Mouse (Mus musculus) MEL-GATA-1-ER (cell line): ENCODE results near the gene Daam2.

Experiments
- DNase-seq: peaks from one replicate; pipeline ENCODE4 v3.0.0-alpha.2; 2012; ENCODE audit warnings: low read depth; ENCODE audit errors: extremely low read depth

Daam2 gene

DNA sequence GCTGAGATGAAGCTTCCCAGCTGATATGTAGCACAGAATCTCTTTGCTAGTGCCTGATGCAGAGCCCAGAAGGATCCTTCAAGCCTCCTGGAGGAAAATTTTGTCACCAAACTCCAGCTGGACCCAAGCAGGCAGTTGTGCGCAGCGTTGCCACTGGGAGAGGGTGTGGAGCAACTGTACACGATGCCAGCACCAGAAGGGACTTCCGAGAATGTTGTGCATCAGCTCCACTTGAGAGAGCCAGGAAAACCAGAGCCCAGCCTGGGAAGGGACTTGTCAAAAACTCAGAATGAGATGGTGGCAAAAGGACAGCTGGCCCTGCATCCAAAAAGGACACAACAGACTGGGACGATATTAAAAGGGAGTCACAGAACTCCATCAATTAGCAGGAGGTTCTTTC is 32.5 kb downstream of the Daam2 start:
- DNase-seq: no peak

DNA sequence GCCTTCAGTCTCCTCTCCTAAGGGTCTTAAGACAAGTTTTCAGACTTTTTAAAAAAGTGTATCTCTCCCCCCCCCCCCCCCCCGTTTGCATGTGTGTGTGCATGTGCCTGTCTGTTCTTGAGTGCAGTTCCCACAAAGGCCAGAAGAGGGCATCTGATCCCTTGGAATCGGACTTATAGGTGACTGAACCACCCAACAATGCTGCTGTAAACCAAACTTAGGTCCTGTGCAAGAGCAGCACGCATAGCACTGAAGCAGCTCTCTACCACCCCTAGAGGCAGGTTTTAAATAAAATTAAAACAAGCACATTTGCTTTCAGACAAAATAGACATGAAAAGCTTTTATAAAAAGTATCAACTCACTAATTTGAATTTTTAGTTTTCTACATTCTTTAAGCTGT is 33.9 kb downstream of the Daam2 start:
- no peak for DNase-seq

DNA sequence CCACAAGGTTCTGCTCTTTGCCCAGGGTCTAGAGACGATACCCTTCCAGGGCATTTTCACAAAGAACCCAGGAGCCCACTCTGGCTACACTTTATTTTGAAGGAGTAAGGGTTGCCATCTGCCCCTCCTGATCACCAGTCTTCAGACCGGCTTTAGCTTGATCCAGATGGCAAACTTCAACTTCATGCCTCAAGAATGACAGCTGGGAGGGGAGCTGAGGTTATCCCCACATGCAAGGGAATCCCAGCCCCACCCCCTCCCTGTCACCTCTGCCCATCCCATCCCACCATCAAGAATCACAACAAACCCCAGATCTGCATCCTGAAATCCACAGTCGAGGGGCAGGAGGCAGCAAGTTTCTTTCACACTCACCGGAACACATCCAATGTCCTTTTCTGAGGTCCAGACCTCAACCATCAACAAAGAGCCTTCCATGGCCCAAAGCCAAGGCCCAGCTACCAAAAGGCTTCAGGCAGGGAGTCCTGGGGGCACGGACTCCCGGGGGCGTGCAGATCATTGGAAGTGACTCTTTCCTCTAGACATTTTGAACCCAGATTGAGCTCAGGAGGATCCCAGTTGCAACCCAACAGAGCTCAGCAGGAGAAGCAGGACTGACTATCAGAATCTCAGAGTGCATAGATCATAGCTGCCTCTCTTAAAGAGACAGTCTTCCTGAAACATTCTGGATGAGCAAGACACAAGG is 35.5 kb downstream of the Daam2 start:
- no peak for DNase-seq

DNA sequence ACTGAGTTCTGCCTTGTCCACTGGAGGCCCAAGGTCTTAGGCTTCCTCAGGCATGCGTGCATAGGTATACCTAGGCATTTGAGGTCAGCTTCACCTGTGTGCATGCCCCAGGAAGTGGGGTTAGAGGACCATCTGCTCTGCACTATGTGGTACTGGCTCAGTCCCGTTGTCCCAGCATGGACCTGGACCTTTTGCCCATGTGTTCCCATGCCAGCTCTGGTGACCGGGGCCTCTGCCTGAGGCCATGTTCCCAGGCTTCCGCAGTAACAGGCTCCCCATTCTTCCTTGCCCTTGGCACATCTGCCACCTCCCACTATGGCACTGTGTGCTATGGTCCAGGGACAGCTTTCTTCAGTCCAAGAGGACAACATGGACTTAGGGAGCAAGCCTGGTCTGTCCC is 36.1 kb downstream of the Daam2 start:
- no peak for DNase-seq

DNA sequence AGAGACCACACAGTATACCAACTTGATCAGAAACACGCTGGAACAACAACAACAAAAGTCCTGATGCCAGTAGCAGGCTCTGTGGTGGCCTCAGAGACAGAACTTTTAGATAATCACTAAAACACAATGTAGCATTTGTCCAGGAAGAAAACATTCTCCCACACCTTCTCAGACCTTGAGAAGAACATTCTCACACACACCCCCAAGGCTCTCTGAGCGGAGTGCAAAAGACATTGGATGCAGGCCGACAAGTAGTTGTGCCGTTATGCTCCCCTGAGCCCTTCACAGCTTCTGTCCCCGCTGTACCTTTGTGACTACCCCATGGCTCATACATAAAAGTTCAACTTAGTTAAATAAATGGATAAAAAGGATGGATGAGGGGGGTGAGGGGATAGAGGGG is 37.6 kb downstream of the Daam2 start:
- no peak for DNase-seq

DNA sequence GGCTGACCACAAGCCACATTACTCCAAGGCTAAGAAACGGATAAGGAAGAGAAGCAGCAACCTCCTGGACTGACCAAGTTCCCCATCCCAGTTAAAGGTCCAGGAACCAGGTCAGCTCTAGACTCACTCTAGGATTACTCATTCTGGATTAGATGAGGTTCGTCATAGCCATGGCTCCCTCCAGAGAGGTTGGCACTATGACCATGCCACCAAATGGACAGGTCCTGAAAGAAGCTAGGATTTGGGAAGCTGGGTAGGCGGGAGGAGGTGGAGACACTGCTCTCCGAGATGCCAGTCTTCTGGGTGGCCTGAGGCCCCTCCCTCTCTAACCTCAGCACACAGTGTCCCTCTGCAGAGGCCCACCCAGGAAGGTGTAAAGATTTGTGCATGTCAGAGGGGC is 38.2 kb downstream of the Daam2 start:
- DNase-seq: no peak

DNA sequence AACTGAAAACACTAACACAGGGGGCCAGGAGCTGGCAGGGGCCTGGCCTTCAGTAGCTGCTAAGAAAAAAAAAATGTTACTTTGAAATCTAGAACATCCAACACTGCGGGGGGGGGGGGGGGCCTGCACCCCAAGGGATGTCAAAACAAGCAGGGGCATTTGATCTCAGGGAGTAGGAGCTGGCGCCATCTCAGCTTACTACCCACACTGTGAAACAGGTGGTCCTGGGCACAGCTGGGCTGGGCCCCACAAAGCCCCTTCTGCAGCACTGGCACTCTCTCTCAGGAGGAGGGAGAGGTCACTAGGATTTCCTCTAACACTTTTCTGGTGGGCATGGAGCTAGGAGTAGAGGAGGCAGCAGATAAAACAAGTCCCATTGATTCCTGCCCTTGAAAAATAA is 39.6 kb downstream of the Daam2 start:
- no peak for DNase-seq

DNA sequence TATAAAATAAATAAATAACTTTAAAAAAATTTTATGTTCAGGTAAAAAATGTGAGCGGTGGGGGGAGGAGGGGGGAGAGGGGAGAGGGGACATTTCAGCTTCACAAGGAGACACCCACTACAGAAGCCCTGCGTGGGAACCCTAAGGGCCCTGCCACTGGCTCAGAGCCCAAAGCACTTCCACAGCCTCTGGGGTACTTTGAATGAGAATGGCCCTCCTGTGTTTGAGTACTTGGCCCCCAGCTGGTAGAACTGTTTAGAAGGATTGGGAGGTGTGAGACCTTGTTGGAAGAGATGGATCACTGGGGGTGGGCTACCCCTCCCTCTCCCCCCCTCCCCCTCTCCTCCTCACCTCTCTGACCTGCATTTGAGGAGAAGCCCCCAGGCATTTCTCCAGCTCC is 41.7 kb downstream of the Daam2 start:
- DNase-seq: no peak

DNA sequence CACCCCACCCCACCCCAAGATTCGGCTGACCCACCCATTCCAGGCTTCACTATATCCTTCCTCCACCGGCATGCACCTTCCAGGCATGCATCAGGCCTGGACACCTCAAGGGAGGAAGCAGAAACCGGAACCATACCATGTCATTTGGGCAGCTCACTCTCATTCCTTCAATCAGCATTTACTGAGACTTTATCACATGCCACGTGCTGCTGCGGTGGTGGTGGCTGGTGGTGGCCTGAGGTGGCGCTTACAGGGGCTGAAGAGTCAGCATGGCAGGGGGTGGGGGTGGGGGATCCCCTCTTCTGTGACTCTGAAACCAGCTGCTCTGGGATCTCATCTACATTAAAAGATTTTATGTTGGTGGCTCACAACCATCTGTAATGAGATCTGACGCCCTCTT is 42.1 kb downstream of the Daam2 start:
- no peak for DNase-seq

DNA sequence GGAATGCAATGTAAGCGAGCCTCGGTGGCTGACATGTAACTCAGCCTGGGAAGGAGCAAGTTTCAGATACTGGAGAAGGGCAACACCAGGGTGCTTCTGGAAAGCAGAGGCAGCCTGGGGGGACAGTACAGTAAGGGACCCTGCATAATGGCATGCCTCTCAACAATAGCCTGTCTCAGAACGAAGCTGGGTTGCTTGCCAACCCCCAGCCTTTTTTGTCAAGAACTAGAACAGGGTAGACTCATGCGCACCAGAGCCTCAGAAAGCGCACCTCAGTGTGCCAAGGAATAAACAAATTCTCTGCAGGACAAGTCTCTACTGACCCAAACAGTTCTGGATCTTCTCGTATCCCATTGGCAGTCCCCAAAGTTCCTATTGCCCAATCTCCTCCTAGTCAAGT is 43.5 kb downstream of the Daam2 start:
- DNase-seq: no peak

DNA sequence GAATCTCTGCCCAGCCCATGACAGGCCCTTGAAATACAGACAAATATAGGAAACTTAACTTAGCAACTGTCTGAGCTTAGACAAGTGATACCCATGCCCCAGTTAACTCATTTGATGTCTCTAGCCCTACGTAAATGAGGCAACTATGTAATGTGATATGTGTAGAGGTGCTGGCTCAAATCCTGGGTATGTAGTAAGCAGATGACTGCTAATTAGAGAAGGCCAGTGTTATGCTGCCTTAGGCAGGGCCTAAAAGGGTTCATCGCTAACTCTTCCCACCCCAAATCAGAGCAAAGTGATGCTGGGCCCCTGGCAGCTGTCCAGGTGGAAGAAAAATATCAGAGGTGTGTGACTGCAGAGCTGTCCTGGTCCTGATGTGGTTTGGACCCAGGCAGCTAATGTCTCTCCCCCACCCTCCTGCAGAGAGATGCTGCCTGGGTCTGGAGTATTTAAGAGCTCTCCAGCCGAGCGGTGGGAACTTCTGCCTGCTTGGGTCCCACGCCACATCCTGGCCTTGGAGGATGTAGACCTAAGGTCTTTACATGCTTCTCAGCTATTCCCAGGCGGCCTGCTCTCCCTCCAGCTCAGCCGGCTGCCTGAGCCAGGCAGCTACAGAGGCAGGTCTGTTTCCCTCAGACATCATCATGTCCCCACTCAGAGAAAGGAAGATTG is 44.4 kb downstream of the Daam2 start:
- no peak for DNase-seq

DNA sequence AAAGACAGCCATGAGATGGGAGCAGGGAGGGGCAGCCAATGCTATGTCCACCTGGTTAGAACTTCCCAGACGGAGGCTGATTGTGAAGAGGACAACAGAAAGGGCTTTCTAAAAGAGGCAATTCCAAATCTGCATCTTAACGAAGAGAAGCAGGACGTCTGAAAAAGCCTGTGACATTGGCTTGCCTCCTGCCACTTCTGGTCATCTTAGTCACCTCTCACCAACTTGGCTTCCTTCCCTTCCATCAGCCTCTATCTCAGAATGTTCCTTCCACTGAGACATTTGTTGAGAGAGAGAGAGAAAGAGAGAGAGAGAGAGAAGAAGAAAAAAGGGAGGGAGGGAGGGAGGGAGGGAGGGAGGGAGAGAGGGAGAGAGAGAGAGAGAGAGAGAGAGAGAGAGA is 47.1 kb downstream of the Daam2 start:
- no peak for DNase-seq

DNA sequence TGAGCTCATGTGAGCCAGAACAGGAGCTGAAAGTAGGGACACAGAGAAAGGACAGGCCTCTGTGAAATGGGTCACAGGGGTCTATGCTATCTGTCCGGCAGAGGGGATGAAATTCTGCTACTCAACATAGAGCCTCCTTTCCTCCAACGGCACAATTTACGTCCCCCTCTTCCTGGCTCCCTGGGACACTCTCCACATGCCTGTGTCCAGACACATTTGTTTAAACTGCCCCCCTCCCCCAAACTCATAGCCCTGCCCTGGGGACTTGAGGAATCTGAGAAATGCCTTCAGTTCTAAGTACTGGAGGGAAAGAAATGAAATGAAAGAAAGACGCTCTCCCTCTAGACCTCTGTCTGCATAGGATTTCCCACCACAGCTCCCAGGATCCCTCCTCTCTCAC is 48.5 kb downstream of the Daam2 start:
- DNase-seq: no peak

DNA sequence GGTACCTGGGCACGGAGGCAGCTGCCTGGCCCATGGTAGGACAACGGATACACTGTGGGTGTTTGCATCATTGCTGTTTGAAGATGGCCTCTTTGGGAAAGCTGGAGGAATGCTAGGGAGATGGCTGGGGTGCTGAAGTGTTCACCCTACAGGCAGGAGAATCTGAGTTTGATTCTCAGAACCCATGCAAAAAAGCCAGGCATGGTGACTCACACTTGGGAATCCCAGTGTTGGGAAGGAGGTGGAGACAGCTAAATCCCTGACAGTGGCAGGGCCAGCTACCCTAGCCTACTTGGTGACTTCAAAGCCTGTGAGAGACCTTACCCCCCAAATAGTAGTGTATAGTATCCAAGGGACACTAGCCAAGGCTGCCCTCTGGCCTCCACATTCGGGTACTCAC is 49.0 kb downstream of the Daam2 start:
- DNase-seq: no peak

DNA sequence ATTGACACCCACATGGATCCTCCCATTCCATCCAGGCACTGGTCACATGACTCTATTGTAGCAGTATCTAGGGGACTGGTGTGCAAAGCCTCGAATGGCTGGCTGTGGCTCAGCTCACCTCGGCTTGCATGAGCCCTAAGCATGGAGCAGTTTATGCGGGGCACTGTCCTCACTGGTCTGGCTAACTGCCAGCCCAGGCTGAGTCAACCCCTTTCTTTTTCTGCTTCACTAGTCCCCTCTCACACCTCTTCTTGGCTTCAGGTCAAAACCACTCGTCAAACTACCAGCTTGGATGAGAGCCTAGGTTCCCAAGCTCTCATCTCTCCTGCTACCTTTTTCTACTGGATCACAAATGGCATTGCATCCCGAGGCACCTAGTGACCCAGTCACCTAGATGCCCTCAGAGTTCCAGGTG is 51.5 kb downstream of the Daam2 start:
- DNase-seq: no peak

DNA sequence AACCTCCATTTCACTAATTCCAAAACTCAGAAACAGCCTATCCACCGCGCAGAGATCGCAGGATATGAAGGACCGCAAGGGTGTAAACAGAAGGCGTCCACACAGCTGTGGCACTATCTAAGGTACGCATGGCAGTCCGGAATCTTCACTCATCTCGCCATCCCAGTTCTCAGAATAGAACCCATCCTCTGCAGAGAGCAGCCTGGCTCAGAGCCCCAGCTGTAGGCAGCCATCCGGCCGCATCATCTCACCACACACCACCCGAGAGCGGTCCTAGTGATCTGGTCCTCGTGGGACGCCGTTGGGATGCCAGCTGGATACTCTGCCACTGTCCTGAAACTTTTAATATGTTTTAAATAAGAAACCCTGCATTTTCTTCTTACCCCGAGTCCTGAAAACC is 54.7 kb downstream of the Daam2 start:
- DNase-seq: no peak

DNA sequence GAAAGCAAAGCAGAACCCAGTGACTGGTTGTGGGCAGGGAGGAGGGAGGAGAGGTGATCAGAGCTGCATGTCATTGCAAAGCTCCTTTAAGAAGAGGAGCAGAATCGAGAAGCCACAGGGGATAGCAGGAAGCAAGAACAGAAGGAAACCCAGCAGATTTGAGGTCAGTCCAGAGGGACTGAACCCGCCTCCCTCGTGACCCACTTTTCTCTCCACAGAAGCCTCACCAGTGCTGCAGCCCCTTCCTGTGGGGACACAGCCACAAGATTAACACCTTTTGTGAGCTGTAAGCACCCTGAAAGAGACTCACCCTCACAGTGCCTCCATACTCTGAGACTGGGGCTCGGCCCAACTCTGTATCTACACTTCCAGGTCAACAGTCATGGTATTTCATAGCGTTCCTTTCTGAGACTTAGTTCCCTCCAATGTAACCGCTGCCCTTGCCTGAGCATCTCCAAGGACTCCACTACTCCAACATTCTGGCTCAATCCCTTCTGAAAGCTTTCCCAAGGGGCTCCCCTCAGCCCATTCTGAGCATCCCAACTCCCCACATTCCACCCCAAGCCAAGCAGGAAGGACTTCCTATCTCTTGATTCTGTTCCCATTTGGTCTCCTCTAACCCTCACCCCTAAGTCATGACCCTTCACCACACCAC is 60.8 kb downstream of the Daam2 start:
- DNase-seq: no peak

DNA sequence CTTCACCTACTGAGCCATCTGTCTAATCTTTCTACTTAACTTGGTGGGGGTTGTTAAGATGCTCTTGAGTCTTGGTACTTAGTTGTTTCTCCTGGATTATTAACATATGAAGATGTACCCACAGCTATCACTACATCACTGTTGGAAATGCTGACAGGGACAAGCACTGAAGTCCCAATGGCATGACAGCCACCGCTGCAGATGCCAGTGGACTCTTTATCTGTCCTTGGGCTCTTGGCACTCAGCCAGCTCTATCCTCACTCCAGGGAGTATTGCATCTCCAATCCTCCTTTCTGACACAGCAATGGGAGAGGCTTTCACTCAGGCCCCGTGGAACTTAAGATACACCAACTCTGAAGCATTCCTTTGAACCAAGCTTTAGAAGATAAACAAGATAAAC is 63.9 kb downstream of the Daam2 start:
- DNase-seq: no peak

DNA sequence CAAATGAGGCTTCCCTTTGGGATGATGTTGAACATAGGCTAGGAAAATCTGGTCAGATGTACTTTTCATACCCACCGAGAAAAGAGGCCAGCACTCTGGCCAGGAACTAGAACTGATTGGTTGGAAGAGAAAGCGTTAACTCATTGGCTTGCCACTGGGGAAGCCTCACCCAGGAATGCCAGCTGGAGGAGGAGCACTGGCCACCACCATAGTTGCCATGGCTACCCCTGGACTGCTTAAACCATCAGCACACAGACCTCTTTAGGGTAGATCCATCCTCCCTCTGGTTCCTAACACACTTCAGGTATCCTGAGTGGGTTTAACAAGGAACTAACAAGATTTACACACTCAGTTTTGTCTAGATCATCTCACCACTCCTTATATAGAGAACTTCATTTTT is 64.5 kb downstream of the Daam2 start:
- no peak for DNase-seq

DNA sequence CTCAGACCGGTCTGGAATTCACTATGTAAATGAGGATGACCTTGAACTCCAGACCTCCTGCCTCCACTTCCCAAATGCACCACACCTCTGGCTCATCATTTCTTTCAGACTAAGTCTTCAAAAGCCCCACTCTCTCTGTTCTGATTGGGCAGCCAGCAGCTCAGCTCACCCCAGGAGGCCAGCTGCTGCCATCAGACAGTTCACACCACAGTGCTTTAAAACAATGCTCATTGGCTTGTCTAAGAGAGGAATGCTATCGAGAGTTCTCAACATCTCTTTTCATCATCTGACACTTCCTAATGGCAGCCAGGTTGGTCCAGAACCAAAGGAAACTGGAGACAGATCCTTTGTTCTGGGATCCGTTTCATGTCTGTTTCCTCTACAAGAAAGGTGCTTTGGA is 66.0 kb downstream of the Daam2 start:
- no peak for DNase-seq

DNA sequence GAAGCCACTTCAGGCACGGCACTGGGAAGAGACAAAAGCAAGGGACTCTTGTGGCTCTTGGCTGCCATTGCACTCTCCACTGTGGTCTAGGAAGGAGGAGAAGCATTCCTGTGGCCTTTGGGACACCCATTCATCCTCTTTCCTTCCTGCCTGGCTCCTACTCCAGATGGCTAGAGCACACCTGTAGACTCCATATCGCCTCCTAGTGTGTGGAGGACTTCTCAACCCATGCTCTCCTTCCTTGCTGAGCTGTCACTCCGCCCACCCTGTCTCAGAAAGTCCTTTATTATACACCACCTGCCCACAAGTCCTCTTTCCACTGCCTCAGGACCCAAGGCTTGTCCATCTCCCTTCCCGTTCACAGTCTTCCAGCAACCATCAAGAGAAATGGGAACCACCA is 70.9 kb downstream of the Daam2 start:
- DNase-seq: no peak

DNA sequence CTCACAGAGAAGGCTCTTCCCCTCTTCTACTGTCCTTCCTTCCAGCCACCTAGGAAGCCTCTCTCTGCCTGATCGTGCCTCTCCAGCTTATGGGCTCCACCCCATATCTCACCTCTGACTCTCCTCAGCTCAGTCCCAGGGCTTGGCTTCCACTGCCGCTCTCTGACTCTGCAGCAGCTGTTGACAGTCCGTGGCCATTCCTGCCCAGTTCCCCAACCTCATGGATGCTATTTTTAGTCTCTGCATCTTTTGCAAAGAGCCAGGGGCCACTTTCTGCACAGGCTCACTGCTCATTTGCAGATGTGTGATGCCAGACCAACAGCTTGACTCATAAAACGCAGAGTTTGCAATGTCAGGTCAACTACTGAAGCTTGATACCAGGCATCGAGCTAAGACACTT is 75.0 kb downstream of the Daam2 start:
- DNase-seq: no peak

DNA sequence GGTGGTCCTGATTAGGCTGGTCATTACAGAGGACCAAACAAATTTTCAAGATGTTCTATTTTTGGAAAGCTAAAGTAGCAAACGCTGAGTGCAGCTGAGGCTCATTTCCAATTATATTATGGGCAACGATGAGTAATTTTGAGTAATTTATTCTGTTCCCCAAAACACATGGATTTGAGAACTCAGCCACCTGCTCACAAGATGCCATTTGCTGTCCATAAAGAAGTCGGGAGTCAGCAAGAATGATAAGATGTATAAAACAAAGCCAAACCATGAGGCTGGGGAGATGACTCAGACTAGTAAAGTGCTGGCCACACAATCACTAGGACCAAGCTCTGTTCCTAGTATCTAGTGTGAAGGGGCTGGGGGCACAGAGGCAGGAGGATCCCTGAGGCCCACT is 79.7 kb downstream of the Daam2 start:
- no peak for DNase-seq
